Mouse (Mus musculus): ENCODE results near the gene Sirt1.
"Not testable (repeated sequence)": the region's sequence is repeated elsewhere in the genome, so short reads cannot be mapped to it uniquely, and the experiment has no call there.

Gene Sirt1

DNA sequence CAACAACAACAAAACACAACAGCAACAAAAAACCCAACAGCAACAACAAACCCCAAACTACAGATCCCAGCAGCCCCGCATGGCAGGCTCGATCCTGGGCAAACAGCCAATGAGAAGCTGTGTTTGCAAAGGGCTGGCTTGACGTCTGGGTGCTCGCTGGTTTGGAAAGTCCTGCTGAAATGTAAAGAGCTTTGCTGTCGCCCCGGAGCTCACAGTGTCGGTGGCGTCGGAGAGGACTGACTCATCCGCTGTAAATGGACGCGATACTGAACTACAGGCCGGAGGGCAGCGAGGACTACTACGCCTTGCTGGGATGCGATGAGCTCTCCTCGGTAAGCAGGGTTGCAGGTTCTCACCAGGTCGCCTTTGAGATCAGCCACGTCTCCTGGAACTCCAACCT is 4.9 kb upstream of the Sirt1 start:
- DNase-seq = peak; percentile 76

DNA sequence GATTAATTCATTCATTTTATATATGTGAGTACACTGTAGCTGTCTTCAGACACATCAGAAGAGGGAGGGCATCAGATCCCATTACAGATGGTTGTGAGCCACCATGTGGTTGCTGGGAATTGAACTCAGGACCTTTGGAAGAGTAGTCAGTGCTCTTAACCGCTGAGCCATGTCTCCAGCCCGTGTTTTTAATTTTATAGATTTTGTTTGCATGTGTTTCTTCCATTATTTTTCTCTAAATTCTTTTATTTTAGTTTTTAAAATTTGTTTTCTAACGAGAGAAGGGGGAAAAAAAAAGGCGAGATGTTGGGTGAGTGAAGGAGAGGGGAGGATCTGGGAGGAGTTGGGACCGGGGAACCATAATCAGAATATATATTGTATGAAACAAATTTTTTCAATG is 4.4 kb upstream of the Sirt1 start:
- DNase-seq = not testable (repeated sequence)

DNA sequence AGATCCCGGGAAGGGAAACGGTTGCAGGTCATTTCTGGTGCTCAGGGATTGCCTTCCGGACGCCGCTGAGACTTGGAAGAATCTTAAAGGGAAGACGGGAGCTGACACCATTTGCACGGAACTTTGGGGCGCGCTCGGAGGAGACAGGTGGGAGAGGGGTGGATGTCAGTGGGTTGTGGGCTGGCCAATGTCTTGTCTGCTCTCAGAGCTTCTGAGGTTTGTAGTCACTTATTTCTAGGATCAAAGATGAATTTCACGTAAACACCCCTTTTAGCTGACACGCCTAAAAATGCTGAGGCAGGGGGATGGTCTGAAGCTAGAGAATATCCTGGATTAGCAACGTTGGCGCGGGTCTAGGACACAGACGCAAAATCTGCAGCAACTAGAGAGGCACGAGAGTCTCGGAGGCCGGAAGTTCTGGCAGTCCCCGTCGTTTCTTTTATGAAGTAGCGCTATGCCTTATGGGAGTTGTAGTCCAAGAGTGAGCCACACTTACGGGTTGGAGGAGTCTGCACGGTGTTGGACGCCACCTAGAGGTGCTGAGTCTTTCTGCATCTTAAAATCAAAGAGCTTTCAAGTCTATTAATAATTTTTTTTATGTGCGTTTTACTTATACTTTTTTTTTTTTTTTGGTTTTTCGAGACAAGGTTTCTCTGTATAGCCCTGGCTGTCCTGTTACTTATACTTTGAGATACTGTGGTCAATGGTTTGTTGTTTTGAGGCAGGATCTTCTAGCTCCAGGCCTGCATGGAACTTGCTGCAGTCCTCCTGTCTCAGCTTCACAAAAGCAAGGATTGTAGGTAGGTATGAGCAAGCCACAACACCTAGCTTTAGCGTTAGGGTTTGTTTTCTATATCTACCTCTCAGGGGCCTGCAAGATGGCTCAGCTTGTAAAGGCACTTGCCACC is 1.1 kb upstream of the Sirt1 start, which contains the start of gene Dnajc12:
Dnajc12 (plus strand) TSS at position 72 of the 908 bp plus-strand sequence.
- DNase-seq = peak; percentile 86

DNA sequence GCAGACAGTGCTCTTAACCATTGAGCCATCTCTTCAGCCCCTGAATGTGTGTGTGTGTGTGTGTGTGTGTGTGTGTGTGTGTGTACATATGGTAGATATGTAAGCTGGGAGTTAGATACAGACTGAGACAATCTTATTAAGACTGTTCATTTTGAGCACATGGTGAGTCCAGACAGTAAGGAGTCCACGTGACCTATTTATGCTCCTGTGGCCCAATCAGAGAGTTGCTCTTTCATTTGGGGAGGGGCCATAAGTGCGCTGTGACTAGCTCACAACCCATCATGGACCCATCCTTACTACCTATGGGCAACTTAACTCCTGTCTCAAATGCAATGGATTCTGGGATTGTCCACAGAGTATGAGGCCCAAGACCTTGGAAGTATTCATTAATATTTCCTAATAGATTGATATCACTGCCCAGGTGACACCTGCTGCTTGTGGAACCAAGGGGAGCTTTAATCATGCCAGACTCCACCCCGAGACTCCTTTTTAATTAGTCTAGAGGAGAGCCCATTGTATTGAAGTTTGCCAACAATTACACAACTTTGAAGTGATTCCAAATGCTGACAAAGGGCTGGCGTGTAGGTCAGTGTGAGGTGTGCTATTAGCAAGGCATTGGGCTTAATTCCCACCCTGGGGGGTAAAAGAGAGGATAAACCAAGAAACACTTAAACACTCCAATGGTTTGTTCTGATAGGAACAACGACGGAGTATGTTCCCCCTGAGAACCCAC is 2.4 kb downstream of the Sirt1 start:
- no peak for DNase-seq

DNA sequence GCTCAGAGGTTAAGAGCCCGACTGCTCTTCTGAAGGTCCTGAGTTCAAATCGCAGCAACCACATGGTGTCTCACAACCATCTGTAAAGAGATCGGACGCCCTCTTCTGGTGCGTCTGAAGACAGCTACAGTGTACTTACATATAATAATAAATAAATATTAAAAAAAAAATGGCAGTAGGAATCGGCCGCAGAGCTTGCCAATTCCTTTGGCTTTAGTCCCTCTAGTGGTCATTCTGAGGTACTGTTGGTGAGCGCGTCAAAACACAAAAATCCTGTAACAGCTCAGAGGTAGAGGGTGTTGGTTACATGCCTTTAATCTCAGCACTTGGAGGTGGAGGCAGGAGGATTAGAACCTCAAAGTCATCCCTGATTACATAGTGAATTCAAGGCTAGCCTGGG is 4.0 kb downstream of the Sirt1 start:
- DNase-seq = peak; percentile 57

DNA sequence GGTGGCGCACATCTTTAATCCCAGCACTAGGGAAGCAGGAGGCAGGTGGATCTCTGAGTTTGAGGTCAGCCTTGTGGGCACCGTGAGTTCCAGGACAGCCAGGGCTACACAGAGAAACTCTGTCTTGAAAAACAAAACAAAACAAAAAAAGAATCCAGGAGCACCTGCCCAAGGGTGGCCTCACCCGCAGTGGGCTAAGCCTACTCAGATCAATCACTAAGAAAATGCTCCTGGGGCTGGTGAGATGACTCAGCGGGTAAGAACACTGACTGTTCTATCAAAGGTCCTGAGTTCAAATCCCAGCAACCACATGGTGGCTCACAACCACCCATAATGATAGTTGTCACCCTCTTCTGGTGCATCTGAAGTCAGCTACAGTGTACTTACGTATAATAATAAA is 5.2 kb downstream of the Sirt1 start:
- no peak for DNase-seq

DNA sequence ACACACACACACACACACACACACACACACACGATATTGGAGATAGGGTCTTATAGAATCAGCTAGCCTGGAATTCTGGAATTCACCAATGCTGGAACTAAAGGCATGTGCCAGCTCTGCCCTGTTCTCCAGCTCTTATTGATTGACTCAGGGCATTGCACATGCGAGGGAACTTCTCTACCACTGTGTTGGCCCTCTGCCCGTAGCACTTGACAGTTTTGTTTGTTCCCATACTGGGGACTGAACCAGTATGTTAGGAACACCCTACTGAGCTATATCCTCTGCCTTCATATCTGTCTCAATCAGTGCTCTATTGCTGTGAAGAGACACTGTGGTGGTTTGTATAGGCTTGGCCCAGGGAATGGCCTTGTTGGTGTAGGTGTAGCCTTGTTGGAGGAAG is 13.5 kb downstream of the Sirt1 start:
- DNase-seq = no peak

DNA sequence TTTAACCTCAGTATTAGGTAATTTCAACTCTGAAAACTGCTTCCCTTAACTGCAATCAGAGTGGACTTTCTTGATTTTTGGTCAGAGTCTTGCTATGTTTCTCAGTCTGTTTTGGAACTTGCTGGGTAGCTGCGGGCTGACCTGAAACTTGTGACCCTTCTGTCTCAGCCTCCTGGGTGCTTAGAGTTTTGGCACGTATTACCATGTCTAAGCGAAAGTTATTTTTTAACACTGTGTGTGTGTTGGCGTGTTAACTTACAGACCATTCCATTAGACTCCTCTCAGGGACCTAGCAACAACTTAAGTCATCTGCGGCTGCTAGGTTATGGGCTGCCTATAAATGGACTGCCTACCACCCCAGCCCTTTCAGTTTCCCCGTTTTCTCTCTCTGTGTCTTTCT is 14.1 kb downstream of the Sirt1 start:
- DNase-seq = no peak

DNA sequence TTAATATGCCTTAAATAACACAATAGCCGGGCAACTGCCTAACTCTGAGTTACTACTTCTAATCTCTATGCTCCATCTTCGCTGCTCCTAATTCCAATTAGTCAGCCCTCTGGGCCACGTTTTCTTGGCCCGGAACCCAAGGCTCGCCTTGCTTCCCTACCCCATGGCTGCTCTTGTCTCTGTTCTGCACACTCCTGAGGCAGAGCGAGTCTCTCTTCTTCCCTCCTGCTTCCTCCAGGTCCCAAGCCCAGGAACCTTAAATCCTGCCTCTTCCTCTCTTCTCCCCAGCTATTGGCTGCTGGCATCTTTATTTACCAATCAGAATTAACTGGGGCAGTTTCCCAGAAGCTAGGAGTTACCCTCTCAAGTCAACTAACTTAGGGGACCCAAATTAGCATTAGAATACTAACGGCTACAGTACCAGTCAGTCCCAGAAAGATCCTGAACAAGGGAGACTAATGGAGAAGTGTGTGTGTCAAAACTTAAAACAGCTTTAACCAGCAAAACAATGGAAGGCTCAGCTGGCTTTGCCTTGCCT is 15.5 kb downstream of the Sirt1 start:
- no peak for DNase-seq

DNA sequence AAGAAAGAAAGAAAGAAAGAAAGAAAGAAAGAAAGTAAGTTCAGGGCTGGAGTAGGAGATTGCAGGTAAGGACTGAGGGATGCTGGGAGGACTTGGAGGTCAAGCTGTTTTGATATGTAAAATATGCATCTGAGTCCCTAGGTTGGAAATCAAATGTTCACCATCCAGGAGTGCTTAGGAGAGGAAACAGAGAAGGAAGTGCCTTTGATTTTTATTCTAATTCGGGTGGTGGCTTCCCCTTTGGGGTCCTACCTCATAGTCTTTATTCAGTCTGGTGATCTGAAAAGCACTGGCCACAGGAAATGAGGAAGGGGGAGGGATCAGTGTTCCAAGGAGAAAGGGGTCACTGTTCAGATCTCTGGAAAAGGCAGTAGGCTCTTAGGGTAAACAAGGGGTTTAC is 21.0 kb downstream of the Sirt1 start:
- no peak for DNase-seq

DNA sequence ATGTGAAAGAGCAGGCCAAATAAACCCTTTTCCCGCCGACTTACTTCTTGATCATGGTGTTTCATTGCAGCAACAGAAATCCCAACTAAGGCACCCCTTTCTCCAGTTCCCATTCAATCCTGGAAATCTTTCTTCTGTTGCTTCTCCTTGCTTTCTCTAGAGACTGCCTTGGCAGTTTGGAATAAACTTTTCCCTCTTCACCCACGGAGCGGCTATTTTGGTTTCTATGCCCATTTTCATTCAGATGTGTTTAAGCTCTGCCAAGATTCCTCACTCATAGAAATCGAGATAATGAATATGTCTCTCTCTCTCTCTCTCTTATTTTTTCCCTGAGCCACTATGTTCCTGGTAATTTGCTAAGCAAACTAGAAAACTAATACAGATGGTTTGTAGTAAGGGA is 29.4 kb downstream of the Sirt1 start:
- no peak for DNase-seq

DNA sequence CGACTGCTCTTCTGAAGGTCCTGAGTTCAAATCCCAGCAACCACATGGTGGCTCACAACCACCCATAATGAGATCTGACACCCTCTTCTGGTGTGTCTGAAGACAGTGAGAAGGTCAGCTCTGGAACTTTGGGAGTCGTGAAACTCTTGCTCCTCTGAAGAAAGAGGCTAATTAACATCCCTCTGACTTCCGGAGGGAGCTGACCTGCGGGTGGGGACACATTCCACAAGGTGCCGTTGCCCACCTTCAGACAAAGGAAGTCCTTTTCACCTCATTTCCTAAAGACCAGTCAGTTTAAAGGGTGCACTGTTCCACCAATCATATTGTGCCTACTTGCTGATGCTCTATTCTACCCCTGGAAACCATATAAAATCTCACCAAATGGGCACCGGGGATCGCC is 30.4 kb downstream of the Sirt1 start:
- not testable (repeated sequence) for DNase-seq

DNA sequence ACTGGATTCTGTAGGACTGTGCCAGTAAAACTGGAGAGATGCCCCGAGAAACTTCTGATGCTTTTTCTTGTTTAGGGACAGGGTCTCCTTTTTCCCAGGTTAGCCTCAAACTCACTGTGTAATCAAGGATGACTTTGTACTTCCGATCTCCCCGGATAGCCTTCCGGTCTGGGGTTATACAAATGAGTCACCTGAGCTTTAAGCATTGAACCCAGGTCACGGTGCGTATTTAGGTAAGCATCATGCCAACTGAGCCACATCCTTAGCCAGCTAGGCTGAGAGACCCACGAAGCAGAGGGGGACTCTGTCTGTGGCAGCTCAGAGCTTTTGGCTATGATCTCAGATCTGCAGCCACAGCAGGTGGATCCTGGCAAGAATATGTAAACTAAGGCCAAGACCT is 30.8 kb downstream of the Sirt1 start:
- DNase-seq = no peak

DNA sequence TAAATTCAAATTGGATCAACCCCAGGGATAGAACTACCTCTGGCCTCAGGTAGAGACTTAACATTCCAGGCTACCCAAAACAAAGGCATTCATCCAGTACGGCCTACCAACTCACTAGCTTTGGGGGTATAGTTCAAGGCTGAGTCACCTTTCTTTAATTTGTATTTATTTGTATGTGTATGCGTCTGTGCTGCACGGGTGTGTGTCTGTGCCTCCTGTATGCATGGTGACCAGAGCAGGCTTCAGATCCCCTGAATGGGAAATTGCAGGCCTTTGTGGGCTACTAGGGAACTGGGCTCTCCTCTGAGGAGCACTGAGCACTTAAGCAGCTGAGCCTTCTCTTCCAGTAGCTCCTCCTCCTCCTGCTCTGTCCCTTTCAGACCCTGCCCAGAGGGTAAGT is 33.2 kb downstream of the Sirt1 start:
- no peak for DNase-seq

DNA sequence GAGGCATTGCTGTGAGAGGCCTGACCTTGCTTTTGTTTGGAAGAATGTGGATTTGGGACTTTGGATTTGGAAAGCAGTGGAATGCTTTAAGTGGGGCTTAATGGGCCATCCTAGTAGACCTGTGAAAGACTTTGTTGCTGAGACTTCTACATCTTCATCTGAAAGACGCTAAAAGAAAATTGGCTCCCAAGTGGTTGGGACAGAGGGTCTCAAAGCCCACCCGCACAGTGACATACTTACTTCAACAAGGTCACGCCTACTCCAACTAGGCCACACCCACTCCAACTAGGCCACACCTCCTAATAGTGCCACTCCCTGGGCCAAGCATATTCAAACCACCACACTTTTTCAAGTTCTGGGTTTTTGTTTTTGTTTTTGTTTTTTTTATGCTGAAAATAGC is 36.8 kb downstream of the Sirt1 start:
- no peak for DNase-seq

DNA sequence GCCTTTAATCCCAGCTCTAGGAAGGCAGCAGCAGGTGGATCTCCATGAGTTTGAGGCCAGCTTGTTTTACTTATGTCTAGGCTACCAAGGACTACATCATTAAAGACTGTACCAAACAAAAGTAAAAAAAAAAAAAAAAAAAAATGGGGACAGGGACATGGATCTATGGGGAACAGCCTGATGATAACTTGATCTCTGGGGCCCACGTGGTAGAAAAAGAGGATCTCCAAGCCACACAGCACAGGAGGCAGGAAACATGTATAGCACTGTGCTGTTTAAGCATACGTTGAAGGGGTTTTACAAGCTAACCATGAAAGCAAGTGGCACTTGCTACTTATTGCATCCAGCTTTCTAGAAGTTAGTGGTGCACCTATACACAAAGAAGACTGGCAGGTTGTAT is 40.2 kb downstream of the Sirt1 start:
- DNase-seq = no peak

DNA sequence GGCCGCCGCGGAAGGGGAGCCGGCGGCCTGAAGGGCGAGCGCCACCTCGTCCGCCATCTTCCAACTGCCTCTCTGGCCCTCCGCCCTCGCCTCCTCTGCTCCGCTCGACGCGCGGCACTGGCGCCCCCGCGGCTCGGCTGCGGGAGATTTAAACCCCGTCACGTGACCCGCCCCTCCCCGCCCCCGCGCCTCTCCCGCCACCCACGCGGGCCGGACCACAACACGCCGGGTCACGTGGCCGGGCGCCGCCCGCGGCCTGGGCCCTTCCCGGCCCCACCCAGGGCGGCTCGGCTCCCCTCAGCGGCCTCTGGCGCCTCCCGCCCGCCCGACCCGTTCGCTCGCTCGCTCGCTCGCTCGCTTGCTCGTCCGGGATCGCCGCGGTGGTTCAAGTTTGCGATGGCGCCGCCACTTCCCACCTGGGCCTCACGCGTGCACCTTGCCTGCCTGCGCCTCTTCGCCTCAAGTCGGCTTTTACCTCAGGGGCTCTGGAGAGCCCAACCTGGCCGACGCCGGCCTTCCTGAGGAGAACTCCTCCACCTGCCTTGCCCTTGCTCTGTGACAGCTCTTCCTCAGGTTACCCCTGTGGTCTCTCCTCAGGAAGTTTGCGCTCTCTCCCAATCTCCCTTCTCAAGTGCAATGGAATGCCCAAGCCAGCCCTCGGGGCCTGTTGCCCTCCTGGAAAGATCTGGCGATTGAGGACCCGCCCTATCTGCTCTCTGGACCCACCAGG is 42.4 kb downstream of the Sirt1 start:
- peak; percentile 91 for DNase-seq

DNA sequence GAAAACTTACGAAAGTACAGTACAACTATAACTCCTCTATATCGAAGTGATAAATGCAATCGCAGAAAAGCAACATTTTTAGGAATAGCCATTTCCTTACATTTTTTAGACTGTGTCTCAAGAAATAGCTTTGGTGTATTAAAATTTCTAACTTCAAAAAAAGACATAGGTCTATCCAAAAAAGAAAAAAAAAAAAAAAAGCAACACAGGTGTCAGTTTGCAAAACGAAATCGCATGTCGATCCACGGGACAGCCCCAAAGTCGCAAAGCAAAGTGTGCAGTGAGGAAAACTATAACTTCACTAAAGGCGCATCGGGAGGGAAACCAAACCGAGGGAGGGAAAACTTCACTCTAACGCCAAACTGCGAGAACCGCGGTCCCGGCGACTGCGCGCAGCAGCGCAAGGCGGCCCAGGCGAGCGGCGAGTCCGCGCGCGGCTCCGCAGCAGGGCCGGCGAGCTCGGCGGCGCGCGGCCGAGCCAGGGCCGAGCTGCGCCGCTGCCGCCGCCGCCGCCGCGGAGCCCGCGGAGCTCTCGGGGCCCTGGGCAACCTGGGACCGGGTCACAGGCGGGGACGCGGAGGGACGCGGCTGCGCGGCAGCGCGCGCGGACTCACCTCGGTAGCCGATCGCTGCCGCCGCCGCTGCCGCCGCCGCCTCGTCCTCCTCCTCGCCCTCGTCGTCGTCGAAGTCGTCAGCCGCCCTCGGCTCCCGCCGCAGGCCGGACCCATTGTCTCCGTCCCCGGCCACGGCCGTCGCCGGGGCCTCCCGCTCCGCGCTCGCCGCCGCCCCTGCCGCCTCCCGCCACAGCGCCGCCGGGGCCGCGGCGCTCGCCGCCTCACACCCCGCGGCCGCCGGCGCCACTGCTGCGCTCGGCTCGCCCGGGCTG is 43.3 kb downstream of the Sirt1 start:
- DNase-seq = peak; percentile 70

DNA sequence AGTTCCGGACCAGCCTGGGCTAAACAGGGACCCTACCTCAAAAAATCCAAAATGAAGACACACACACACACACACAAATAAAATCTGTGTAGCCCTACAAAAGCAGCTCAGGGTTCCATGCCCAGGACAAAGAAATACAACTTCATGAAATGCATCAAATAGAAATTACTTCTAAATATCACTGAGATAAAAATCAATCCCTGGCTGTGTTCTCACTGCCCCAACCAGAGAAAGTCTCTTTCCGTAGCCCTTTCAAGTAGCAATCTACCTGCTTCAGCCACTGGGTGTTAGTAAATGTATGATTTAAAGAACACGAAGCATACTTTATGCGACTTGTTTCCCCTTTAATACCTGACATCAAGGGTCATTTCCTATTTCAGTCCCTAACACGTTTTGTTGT is 44.2 kb downstream of the Sirt1 start:
- DNase-seq = no peak

DNA sequence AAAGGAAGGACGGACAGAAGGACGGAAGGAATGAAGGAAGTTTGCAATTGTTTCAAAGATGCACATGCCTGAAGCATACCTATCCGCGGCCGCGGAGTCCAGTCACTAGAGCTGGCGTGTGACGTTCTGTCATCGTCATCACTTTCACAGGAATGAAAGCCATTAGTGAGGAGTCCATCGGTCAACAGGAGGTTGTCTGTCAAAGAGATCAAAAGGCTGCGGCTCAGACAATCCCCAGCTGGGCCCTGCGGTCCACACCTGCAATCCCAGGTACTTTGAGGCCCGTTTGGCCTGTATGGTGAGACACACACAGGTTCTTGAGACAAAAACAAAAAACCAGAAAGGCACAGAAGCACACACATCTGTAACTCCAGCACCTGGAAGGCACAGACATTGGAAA is 44.6 kb downstream of the Sirt1 start:
- DNase-seq = no peak

DNA sequence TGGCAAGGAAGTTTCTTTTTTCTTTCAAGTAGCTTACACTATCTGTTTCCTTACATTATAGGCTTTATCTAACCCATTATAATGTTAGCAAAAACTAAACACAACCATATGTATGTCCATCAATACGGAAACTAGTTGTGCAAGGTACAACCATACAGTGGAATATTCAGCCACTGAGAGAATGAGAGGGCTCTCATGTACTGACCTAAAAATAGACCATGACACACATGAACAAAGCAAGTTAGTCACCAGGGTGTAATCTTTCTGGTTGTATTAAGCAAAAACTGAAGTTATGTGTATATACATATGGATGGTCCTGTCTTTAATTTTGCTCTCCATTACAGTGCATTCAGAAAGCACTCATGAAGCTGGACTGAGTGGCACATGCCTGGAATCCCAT is 54.4 kb downstream of the Sirt1 start:
- DNase-seq = no peak

DNA sequence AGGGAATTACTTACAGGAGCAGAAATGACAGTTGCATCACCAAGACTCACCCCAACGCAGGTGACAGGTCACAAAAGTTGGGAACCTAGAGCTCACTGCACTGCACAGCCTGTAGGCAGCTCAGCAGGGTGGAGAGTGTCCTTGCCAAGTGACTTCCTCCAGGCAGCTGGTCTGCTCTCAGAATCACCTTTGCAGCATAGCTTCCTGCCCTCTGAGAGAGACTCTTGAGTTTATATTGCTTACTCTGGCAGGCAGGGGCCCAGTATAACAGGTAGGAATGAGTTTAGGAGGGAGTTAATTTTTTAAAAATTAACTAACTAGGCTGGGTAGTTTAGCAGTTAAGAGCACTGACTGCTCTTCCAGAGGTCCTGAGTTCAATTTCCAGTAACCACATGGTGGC is 67.8 kb downstream of the Sirt1 start:
- no peak for DNase-seq

Data from thymus, postnatal 14 days (tissue).